Mouse (Mus musculus): ENCODE measurements at regions not wholly inside any gene's neighbourhood (a gene's known extent, or its start where the extent isn't known, plus 50 kb on each side); places are given as distances from the start of the nearest gene placed in this dataset.

GRCm38 (mm10) chr8:87035996-87036395 is 150.9 kb upstream of the N4bp1 start:
- H3K79me2 ChIP-seq (ENCODE audit: control insufficient read depth, insufficient read depth, low read length, poor library complexity) = no peaks in the 10 kb centered on the region
- H3K27ac ChIP-seq (ENCODE audit: control insufficient read depth, low read depth, low read length) = no peak overlapping the region
- no peak overlapping the region for H3K9ac ChIP-seq (ENCODE audit: control insufficient read depth, low read depth, low read length, poor library complexity, severe bottlenecking)
- TF ChIP-seq CHD2 (IDR thresholded peaks at IDR 0.05; ENCODE audit: low read length) = no peak
- no peak for TF ChIP-seq ELF1 (IDR thresholded peaks at IDR 0.05; ENCODE audit: low read depth, low read length)
- no peak for TF ChIP-seq CHD1 (IDR thresholded peaks at IDR 0.05; ENCODE audit: low read depth, low read length)
- no peak for TF ChIP-seq NRF1 (IDR thresholded peaks at IDR 0.05; ENCODE audit: insufficient read depth, low read depth, low read length, poor library complexity, severe bottlenecking)
- no peak for TF ChIP-seq JUND (IDR thresholded peaks at IDR 0.05; ENCODE audit: low read depth, low read length)
- TF ChIP-seq CTCF (IDR thresholded peaks at IDR 0.05 in 2 of 3, conservative IDR thresholded peaks at IDR 0.05 in 1 of 3; ENCODE audit: control insufficient read depth in 1 of 3, insufficient read depth in 1 of 3, low read depth in 2 of 3, low read length in 3 of 3, poor library complexity in 1 of 3, severe bottlenecking in 1 of 3) = no peak
- no peak for TF ChIP-seq MAFK (IDR thresholded peaks at IDR 0.05; ENCODE audit: borderline replicate concordance, low read depth, low read length)
- H3K4me1 ChIP-seq (ENCODE audit: control insufficient read depth in 1 of 2, insufficient read depth in 2 of 2, low read length in 2 of 2) = no peaks in the 10 kb centered on the region
- no peak for DNase-seq (ENCODE audit: low read depth, low spot score)
- H3K36me3 ChIP-seq (ENCODE audit: control insufficient read depth in 1 of 2, insufficient read depth in 2 of 2, low read length in 2 of 2) = no peaks in the 10 kb centered on the region
- no peak overlapping the region for H3K4me3 ChIP-seq (ENCODE audit: control insufficient read depth in 1 of 2, insufficient read depth in 1 of 2, low read depth in 2 of 2, low read length in 2 of 2)
- H3K27me3 ChIP-seq (ENCODE audit: control insufficient read depth in 1 of 2, insufficient read depth in 2 of 2, low read length in 2 of 2) = no peaks in the 10 kb centered on the region
- H3K9me3 ChIP-seq (replicated peaks; ENCODE audit: insufficient read depth, low read length) = no peaks in the 10 kb centered on the region

- no peak overlapping the region for H3K27ac ChIP-seq (ENCODE audit: control insufficient read depth, low read depth, low read length)
- TF ChIP-seq ZC3H11A (IDR thresholded peaks at IDR 0.05; ENCODE audit: low read depth, low read length) (no peak), MYC (IDR thresholded peaks at IDR 0.05; ENCODE audit: low read depth, low read length) (no peak), POLR2AphosphoS2 (IDR thresholded peaks at IDR 0.05; ENCODE audit: low read length) (no peak), POLR2A (IDR thresholded peaks at IDR 0.05; ENCODE audit: control insufficient read depth in 1 of 2, insufficient read depth in 1 of 2, low read depth in 1 of 2, low read length in 2 of 2, poor library complexity in 1 of 2) (no peak), MEF2A (IDR thresholded peaks at IDR 0.05; ENCODE audit: extremely low read depth, insufficient replicate concordance, low read depth, low read length, poor library complexity, severe bottlenecking) (no peak), MAZ (IDR thresholded peaks at IDR 0.05; ENCODE audit: low read depth, low read length) (no peak), MXI1 (IDR thresholded peaks at IDR 0.05; ENCODE audit: low read depth, low read length) (no peak), ZKSCAN1 (IDR thresholded peaks at IDR 0.05; ENCODE audit: low read depth, low read length) (no peak), KAT2A (conservative IDR thresholded peaks at IDR 0.05; ENCODE audit: low read depth, low read length) (no peak), NRF1 (IDR thresholded peaks at IDR 0.05; ENCODE audit: insufficient read depth, low read depth, low read length, poor library complexity, severe bottlenecking) (no peak), RCOR1 (IDR thresholded peaks at IDR 0.05; ENCODE audit: low read depth, low read length) (no peak), SMC3 (IDR thresholded peaks at IDR 0.05; ENCODE audit: low read depth, low read length) (no peak), USF1 (IDR thresholded peaks at IDR 0.05; ENCODE audit: low read depth, low read length) (no peak), MYB (IDR thresholded peaks at IDR 0.05; ENCODE audit: low read depth, low read length) (no peak), NELFE (IDR thresholded peaks at IDR 0.05; ENCODE audit: low read depth, low read length) (no peak)
- no peak for DNase-seq (ENCODE audit: low read depth, low spot score)
Measured at GRCm38 (mm10) chr8:87028171-87028570, 143.1 kb upstream of the N4bp1 start.

More at GRCm38 (mm10) chr8:87028171-87028570, 143.1 kb upstream of the N4bp1 start:
- Histone ChIP-seq H3K79me2 (ENCODE audit: control insufficient read depth, insufficient read depth, low read length, poor library complexity) (no peaks in the 10 kb centered on the region), H3K4me1 (ENCODE audit: control insufficient read depth in 1 of 2, insufficient read depth in 2 of 2, low read length in 2 of 2) (no peaks in the 10 kb centered on the region), H3K36me3 (ENCODE audit: control insufficient read depth in 1 of 2, insufficient read depth in 2 of 2, low read length in 2 of 2) (no peaks in the 10 kb centered on the region), H3K9ac (ENCODE audit: control insufficient read depth, low read depth, low read length, poor library complexity, severe bottlenecking) (no peak overlapping the region), H3K4me3 (ENCODE audit: control insufficient read depth in 1 of 2, insufficient read depth in 1 of 2, low read depth in 2 of 2, low read length in 2 of 2) (no peak overlapping the region), H3K27me3 (ENCODE audit: control insufficient read depth in 1 of 2, insufficient read depth in 2 of 2, low read length in 2 of 2) (no peaks in the 10 kb centered on the region), H3K9me3 (replicated peaks; ENCODE audit: insufficient read depth, low read length) (no peaks in the 10 kb centered on the region)
